Mouse (Mus musculus) ZHBTc4 (cell line): ENCODE measurements around the gene Ocm.

ENCODE experiments used
- DNase-seq: peaks from one replicate; pipeline ENCODE4 v3.0.0-alpha.2; 2011; ENCODE audit warnings: low read depth, low spot score

The Ocm gene

DNA sequence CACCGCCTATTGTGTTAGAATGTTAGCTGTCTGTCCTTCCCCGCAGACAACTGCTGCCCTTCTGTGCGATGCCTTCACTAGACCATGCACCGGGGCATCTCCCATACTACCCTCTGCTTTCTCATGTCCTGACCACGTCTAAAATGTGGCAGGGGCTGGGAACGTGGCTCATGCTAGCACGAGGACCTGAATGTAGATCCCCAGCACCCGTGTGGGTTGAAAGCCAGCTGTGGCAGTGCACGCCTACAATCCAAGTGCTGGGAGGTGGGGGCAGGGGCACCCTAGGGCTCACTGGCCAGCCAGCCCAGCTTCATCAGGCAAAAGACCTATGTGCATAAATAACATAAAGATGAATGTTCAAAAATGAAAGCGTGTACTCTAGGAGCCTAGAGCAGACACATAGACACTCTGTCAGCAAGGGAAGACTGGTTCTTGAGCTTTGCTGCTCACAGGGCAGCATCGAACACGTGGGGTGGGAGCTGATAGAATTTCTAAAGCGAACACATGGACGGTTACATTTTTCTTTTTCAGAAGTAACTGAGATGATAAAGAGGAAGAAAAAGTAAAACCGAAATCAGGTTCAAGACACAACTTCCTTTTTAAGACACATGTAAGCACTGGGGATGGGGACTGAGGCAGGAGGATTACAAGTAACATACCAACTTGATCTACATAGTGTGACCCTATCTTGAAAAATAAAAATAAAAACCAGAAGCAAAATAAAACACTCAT lies 23.8 kb downstream of the Ocm start:
- DNase-seq, result no peak

DNA sequence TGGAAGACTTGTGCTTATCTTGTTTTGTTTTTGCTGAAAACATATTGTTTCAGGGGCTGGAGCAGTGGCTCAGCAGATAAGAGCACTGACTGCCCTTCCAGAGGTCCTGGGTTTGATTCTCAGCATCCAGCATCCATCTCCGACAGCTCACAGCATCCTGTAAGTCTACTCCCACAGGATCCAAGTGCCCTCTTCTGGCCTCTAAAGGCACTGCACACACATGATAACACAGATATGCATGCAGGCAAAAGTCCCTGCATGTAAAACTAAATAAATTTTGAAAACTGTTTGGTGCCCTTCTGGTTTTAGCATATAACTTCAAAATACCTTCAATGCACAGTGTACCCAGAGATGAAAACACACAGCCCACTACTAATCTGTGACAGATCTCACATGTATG lies 27.1 kb downstream of the Ocm start:
- DNase-seq, result peak; percentile 58

DNA sequence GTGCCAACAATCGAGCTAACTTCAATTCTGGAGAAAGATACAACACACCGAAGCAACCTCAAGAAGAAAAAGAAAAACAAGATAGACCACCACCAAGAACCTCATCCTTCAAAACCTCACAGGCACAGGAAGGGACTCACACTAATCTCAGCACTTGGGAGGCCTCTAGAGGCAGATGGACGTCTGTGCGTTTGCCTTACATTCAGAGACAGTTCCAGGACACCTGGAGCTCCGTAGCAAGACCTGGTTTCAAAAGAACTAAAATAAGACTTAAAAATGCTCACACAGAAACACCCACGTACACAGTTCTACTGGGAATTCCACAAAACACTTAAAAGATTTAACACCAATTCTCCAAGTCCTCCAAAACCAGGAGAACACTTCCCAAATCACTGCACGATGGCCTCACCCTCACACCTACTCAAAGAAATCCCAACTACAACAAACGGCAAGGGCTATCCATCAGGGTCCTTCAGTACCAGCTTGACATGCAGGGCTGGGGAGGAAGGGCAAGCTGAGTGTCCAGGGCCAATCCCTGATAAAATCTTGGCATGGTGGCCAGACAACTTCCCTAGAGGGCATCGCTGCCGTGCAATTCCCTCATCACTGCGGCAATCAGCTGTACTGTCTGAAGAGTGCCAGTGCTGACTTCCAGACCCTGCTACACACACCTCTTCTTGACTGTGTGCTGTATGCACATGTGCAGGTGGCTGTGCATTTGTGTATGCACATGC lies 31.7 kb downstream of the Ocm start:
- DNase-seq, result no peak

DNA sequence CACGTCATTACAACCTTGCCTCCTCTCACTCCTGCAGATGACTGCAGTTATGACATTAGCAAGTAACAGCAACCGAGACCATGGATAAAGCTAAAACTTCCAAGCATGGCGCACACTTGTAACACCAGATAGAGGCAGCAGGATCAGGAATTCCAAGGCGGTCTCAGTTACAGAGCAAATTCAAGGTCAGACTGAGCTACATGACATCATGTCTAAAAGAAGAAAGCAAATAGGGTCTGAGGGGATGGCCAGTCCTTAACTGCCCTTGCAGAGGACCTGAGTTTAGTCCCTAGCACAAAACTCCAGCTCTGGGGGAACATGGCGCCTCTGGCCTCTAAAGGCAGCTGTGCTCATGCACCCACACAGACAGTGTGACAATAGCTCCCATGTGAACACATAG lies 32.6 kb downstream of the Ocm start:
- DNase-seq, result no peak

GRCm38 (mm10) chr5:143993260-143993659 lies 33.2 kb downstream of the Ocm start:
- no peak for DNase-seq

GRCm38 (mm10) chr5:143992661-143993060 lies 33.8 kb downstream of the Ocm start:
- DNase-seq, result peak; percentile 53

- no peak for DNase-seq
Measured at GRCm38 (mm10) chr5:143990086-143990485, 36.4 kb downstream of the Ocm start.

DNA sequence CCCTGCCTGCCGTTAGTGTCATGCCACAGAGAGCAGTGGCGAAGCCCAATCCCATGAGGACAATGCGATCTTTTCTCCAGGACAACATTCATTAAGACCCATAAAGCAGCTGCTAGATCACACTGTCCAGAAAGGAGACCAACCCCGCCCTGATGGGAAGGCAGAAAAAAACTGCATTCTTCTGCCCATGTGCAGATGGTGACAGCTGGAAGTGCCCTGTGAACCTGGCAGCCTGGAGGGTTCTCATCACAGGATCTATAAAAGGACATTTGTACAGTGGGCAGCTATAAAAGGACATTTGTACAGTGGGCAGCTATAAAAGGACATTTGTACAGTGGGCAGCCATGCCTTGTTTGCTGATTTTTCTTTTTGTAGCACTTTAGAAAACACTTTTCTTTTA lies 37.4 kb downstream of the Ocm start:
- no peak for DNase-seq

- no peak for DNase-seq
Measured at GRCm38 (mm10) chr5:143987596-143987995, 38.9 kb downstream of the Ocm start.

DNA sequence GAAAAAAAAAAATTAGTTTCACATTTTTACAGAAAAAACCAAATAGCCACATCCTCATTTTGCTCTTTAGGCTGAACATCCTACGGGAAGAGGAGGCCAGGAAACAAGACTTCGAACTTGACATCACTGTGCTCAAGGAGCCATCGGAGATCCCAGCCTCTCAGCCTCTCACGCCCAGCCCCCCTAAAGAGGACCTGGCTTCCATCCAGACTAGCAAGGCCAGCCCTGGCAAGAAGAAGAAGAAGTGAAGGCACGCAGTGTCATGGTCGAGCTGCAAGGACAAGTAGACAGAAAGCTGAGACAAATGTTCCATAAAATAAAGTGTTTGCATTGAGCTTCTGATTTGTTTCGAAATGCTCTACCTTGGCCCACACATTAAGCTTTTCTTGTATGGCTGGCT lies 41.1 kb downstream of the Ocm start:
- DNase-seq, result no peak

DNA sequence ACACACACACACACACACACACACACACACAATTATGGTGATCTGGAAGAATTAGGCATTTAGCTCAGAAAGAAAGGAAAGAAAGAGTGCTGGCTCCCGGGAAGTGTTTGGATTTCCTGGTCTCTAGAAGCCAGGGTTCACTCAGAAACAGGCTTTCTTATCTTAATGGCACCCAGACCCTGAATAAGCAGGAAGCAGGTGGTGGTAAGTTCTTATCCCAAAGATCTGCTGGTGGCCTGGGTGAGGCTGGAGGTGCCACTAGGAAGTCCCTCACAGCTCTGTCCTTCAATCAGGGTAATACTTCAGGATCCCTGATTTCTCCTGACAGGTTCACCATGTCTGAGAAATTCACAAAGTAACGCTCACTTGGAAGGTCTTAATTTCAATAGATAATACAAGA lies 44.1 kb downstream of the Ocm start:
- DNase-seq, result no peak

DNA sequence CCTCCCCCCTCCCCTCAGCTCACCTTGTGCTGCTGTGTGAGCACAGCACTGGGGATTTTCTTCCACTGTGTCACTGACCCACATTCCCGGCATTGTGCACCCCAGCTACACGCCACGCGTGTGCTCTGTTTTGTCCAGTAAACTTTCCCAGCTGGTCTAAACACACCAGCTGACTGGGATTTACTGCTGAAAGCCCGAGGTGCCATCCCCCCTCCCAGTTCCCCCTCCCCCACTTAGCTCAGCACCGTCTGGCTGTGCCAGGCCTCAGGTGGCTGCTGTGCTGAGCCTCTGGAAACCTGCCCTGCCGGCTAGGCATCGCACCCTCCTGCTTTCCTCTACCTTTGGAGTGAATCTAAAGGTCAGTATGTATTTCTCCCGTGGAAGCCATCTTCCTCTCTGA lies 45.6 kb downstream of the Ocm start:
- DNase-seq, result peak; percentile 24

GRCm38 (mm10) chr5:143976726-143977431 lies 49.6 kb downstream of the Ocm start:
- DNase-seq, result no peak

DNA sequence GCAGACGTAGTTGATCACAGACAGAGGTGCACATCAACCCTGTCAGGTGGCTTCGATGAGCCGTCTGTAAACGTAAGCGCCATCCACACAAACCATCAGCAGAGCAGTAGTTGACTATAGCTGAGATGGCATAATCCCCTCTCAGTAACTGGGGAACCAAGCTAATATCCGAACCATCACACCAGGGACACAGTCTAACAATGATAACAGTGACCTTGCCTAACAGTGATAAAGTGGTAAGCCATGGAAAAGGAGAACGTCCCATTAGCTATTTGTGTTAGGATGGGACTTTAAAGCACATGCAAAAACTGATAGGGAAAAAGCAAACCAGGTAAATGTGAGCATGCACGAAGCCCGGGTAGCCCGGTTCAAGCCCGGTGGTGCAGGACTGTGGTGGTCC lies 50.2 kb downstream of the Ocm start:
- DNase-seq, result no peak

- DNase-seq, result no peak
Measured at GRCm38 (mm10) chr5:143975631-143975933, 50.9 kb downstream of the Ocm start.

DNA sequence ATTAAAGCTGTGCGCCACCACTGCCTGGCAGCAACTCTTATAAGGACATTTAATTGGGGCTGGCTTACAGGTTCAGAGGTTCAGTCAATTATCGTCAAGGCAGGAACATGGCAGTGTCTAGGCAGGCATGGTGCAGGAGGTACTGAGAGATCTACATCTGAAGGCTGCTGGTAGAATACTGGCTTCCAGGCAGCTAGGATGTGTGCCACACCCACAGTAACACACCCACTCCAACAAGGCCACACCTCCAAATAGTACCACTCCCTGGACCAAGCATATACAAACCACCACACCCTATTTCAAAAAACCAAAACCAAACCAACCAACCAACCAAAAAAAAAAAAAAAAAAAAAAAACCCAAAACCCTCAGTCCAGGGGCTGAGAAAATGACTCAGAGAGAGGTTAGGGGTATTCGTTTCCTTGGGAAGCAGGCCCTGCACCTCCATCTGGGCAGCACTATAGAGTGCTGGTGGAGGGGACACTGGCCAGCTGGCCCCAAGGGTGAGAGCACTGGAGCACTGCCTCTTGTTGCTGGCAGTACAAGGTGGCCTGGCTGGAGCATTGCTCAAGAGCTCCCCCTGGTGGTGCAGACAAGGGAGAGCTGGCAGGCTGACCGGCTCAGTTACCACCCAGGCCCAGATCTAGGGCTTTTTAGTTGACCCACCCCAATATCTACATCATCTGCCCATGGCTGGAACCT lies 51.4 kb downstream of the Ocm start:
- DNase-seq, result peak; percentile 84

DNA sequence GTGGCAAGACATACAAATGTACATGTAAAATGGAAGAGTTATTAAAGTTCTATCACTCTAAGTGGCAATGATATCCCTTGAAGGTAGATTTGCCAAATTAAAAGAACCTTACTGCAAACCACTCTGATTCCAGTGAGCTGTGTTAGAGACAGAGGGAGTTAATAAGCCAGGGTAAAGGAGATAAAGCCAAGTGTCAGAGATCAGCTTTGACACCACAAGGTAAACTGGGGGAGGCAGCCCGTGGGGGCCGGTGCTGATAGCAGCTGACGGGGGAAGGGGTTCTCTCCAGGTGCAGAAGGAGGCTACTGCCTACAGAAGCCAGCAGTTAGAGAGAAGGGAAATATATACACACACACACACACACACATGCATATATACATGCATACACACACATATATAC lies 53.8 kb downstream of the Ocm start:
- no peak for DNase-seq
